Mouse (Mus musculus) brain, embryonic 14.5 days (tissue): ENCODE results near the gene Fer1l4.

Source experiments
- CTCF ChIP-seq: fragments of 200-500 bp; IDR thresholded peaks from 2 replicates; pipeline ENCODE4 v1.5.1; 2012; ENCODE audit warnings: inconsistent platforms, mild to moderate bottlenecking, moderate library complexity, borderline replicate concordance; ENCODE audit not compliant: insufficient read depth, insufficient read length; ENCODE audit errors: extremely low read depth
- POLR2A ChIP-seq: fragments of 200-500 bp; IDR thresholded peaks from 2 replicates; pipeline ENCODE4 v1.6.1; 2012; ENCODE audit warnings: mild to moderate bottlenecking, inconsistent platforms, borderline replicate concordance; ENCODE audit not compliant: poor library complexity, insufficient read depth, insufficient read length, severe bottlenecking; ENCODE audit errors: extremely low read depth

GRCm38 (mm10) chr2:156005393-156005792 lies 47.4 kb downstream of the Fer1l4 start:
- TF ChIP-seq POLR2A (no peak), CTCF (peak; percentile 44; the same call in 1 of the 2 replicates)
